Mouse (Mus musculus) embryonic facial prominence, embryonic 13.5 days (tissue): ENCODE measurements at regions not wholly inside any gene's neighbourhood (a gene's known extent, or its start where the extent isn't known, plus 50 kb on each side); places are given as distances from the start of the nearest gene placed in this dataset.

Source experiments
- ATAC-seq: fragments of 200-750 bp; cut with Nextera tagmentation; 2 replicates; pipeline ENCODE4 v1.8.0; 2017; ENCODE audit warnings: low read depth; ENCODE audit not compliant: insufficient number of reproducible peaks, insufficient read depth, low FRiP score, low TSS enrichment
- H3K27ac ChIP-seq: fragments of 300-500 bp; sonication (generic); 2 replicates; pipeline ENCODE4 v1.5.1; 2015; ENCODE audit warnings: moderate library complexity, mild to moderate bottlenecking, inconsistent platforms
- H3K27me3 ChIP-seq: fragments of 300-500 bp; sonication (generic); 2 replicates; pipeline ENCODE4 v1.6.1; 2015; ENCODE audit warnings: mild to moderate bottlenecking, inconsistent platforms
- H3K36me3 ChIP-seq: fragments of 300-500 bp; sonication (generic); 2 replicates; pipeline ENCODE4 v1.6.1; 2015; ENCODE audit warnings: mild to moderate bottlenecking, inconsistent platforms
- H3K4me1 ChIP-seq: fragments of 300-500 bp; sonication (generic); 2 replicates; pipeline ENCODE4 v1.6.1; 2015; ENCODE audit warnings: inconsistent platforms
- H3K4me2 ChIP-seq: fragments of 300-500 bp; sonication (generic); 2 replicates; pipeline ENCODE4 v1.6.1; 2015; ENCODE audit warnings: moderate library complexity, mild to moderate bottlenecking, inconsistent platforms
- H3K4me3 ChIP-seq: fragments of 300-500 bp; sonication (generic); 2 replicates; pipeline ENCODE4 v1.5.1; 2015; ENCODE audit warnings: mild to moderate bottlenecking, inconsistent platforms
- H3K9ac ChIP-seq: fragments of 300-500 bp; sonication (generic); 2 replicates; pipeline ENCODE4 v1.6.1; 2015; ENCODE audit warnings: mild to moderate bottlenecking, inconsistent platforms
- H3K9me3 ChIP-seq: fragments of 300-500 bp; sonication (generic); 2 replicates; pipeline ENCODE4 v1.6.1; 2016; ENCODE audit warnings: inconsistent platforms

GRCm38 (mm10) chr9:81567106-81567505 lies 66.5 kb downstream of the Htr1b start:
- no peaks in the 10 kb centered on the region for H3K4me1 ChIP-seq
- H3K4me2 ChIP-seq, result no peak overlapping the region
- H3K27me3 ChIP-seq, result no peaks in the 10 kb centered on the region
- no peaks in the 10 kb centered on the region for H3K9me3 ChIP-seq
- no peak overlapping the region for H3K27ac ChIP-seq
- no peaks in the 10 kb centered on the region for H3K36me3 ChIP-seq
- no peak overlapping the region for H3K4me3 ChIP-seq
- no peak for ATAC-seq
- H3K9ac ChIP-seq, result no peak overlapping the region

GRCm38 (mm10) chr9:81538354-81538753 lies 95.3 kb downstream of the Htr1b start:
- no peaks in the 10 kb centered on the region for H3K4me1 ChIP-seq
- H3K36me3 ChIP-seq, result no peaks in the 10 kb centered on the region
- H3K9ac ChIP-seq, result no peak overlapping the region
- no peak overlapping the region for H3K27ac ChIP-seq
- no peaks in the 10 kb centered on the region for H3K27me3 ChIP-seq
- no peak overlapping the region for H3K4me2 ChIP-seq
- 0 out of 2 replicates have a peak, but pooled peaks have one; percentile 64 for ATAC-seq
- H3K9me3 ChIP-seq, result no peaks in the 10 kb centered on the region
- no peak overlapping the region for H3K4me3 ChIP-seq
